Mouse (Mus musculus) embryonic facial prominence, embryonic 14.5 days (tissue): ENCODE measurements around the gene Olfr44. TPM values are rescaled to one million over a fixed set of nuclear protein-coding genes. Genes with fewer than 3 reads are reported as not detected.
A peak's percentile ranks its signal among the peaks of the same experiment; 100 is the strongest.

ENCODE experiments used
- ATAC-seq: fragments of 200-750 bp; cut with Nextera tagmentation; 2 replicates; pipeline ENCODE4 v1.8.0; 2017; ENCODE audit warnings: low read depth, moderate number of reproducible peaks, moderate TSS enrichment
- DNase-seq: peaks from one replicate; pipeline ENCODE4 v3.0.0-alpha.2; 2015; ENCODE audit warnings: low spot score
- H3K27ac ChIP-seq: fragments of 300-500 bp; sonication (generic); replicated peaks from 2 replicates; pipeline ENCODE4 v1.5.1; 2014; ENCODE audit warnings: low read depth, mild to moderate bottlenecking, low read length, moderate library complexity
- H3K27me3 ChIP-seq: fragments of 300-500 bp; sonication (generic); replicated peaks from 2 replicates; pipeline ENCODE4 v1.6.1; 2014; ENCODE audit warnings: low read length; ENCODE audit not compliant: control insufficient read depth, insufficient read depth
- H3K36me3 ChIP-seq: fragments of 300-500 bp; sonication (generic); 2 replicates; pipeline ENCODE4 v1.6.1; 2014; ENCODE audit warnings: low read length, mixed read lengths; ENCODE audit not compliant: control insufficient read depth, insufficient read depth
- H3K4me1 ChIP-seq: fragments of 300-500 bp; sonication (generic); 2 replicates; pipeline ENCODE4 v1.6.1; 2014; ENCODE audit warnings: antibody characterized with exemption, low read length; ENCODE audit not compliant: control insufficient read depth, insufficient read depth
- H3K4me2 ChIP-seq: fragments of 300-500 bp; sonication (generic); 2 replicates; pipeline ENCODE4 v1.6.1; 2014; ENCODE audit warnings: low read depth, mild to moderate bottlenecking, low read length, moderate library complexity, mixed read lengths
- H3K4me3 ChIP-seq: fragments of 300-500 bp; sonication (generic); 2 replicates; pipeline ENCODE4 v1.5.1; 2014; ENCODE audit warnings: low read depth, mild to moderate bottlenecking, low read length
- H3K9ac ChIP-seq: fragments of 300-500 bp; sonication (generic); 2 replicates; pipeline ENCODE4 v1.6.1; 2014; ENCODE audit warnings: low read depth, mild to moderate bottlenecking, low read length, moderate library complexity, mixed read lengths
- H3K9me3 ChIP-seq: fragments of 300-500 bp; sonication (generic); 2 replicates; pipeline ENCODE4 v1.6.1; 2016; ENCODE audit warnings: low read length; ENCODE audit not compliant: control insufficient read depth
- WGBS: fragments of 180-500 bp; shearing (Covaris S2); extraction: QIAGEN DNeasy Blood & Tissue Kit; methylation state at CpG from one replicate; pipeline ENCODE4 v1.1.7; 2014; 5-methylcytosine and 5-hydroxymethylcytosine counted together
- polyA plus RNA-seq: library from polyadenylated mRNA; unstranded; fragments of >200 nt; fragmentation: Nextera tagmentation; extraction: Ambion mirVana; gene quantifications from 2 replicates; pipeline ENCODE4 v1.2.1, GENCODE M21; 2014

The Olfr44 gene
- not detected in 2 replicates for polyA plus RNA-seq

- Histone ChIP-seq H3K27me3 (no peaks in the 10 kb centered on the region), H3K36me3 (no peaks in the 10 kb centered on the region), H3K27ac (no peak within 1 kb of the TSS), H3K4me3 (no peak within 1 kb of the TSS), H3K9ac (no peak within 1 kb of the TSS), H3K9me3 (no peaks in the 10 kb centered on the region), H3K4me1 (no peaks in the 10 kb centered on the region), H3K4me2 (no peak within 1 kb of the TSS)
- DNase-seq (no peak), ATAC-seq (no peak)
- 84% methylated on average over 2 of the region's 2 CpGs for WGBS
These were observed at the start of gene Olfr44 for GRCm38 (mm10) chr9:39493895-39494294. Olfr44 (minus strand) TSS chr9:39493995.

GRCm38 (mm10) chr9:39523616-39524285, 30.0 kb upstream of the Olfr44 start:
- DNase-seq = peak; percentile 84
- Histone ChIP-seq H3K27ac (no peak overlapping the region; the same call in 1 of the 2 replicates), H3K4me3 (no peak overlapping the region), H3K4me1 (no peaks in the 10 kb centered on the region), H3K36me3 (no peaks in the 10 kb centered on the region), H3K9me3 (no peaks in the 10 kb centered on the region), H3K9ac (no peak overlapping the region), H3K4me2 (no peak overlapping the region), H3K27me3 (no peaks in the 10 kb centered on the region)
- 32% methylated on average over 1 of the region's 1 CpGs for WGBS
- peak; percentile 33; the same call in 1 of the 2 replicates for ATAC-seq

DNA sequence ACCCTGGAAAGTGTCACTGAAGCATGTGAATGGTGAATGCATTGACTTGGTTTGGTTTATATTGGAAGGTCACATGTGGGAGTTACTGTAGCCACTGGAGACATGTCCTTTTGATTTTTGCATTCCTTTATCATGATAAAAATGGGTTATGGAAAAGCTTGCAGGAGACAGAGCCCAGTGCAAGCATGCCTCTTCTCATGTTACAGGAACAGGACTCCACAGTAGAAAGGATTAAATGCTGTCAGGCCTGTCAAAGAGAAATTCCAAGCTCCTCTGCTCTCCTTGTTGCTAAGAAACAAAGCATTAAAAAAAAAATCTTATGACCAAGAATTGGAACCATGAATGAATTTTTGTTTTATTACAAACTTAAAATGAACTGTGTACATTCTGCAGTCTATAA, 24.8 kb upstream of the Olfr44 start:
- H3K4me1 ChIP-seq = no peaks in the 10 kb centered on the region
- H3K4me3 ChIP-seq = no peak overlapping the region
- no peaks in the 10 kb centered on the region for H3K27me3 ChIP-seq
- no peaks in the 10 kb centered on the region for H3K9me3 ChIP-seq
- no peaks in the 10 kb centered on the region for H3K36me3 ChIP-seq
- H3K9ac ChIP-seq = no peak overlapping the region
- DNase-seq (peak; percentile 82), ATAC-seq (peak; percentile 79; the same call in 1 of the 2 replicates)
- no peak overlapping the region for H3K27ac ChIP-seq
- no peak overlapping the region for H3K4me2 ChIP-seq

GRCm38 (mm10) chr9:39515531-39515930, 21.7 kb upstream of the Olfr44 start, which contains the start of gene Olfr957:
Olfr957 (minus strand) TSS chr9:39515809.
- Histone ChIP-seq H3K4me1 (no peaks in the 10 kb centered on the region), H3K4me2 (no peak within 1 kb of the TSS), H3K4me3 (no peak within 1 kb of the TSS), H3K9ac (no peak within 1 kb of the TSS), H3K9me3 (no peaks in the 10 kb centered on the region), H3K27ac (no peak within 1 kb of the TSS), H3K36me3 (no peaks in the 10 kb centered on the region), H3K27me3 (no peaks in the 10 kb centered on the region)
- 39% methylated on average over 3 of the region's 3 CpGs for WGBS
- ATAC-seq = peak; percentile 41; the same call in 1 of the 2 replicates
- DNase-seq = peak; percentile 84

DNA sequence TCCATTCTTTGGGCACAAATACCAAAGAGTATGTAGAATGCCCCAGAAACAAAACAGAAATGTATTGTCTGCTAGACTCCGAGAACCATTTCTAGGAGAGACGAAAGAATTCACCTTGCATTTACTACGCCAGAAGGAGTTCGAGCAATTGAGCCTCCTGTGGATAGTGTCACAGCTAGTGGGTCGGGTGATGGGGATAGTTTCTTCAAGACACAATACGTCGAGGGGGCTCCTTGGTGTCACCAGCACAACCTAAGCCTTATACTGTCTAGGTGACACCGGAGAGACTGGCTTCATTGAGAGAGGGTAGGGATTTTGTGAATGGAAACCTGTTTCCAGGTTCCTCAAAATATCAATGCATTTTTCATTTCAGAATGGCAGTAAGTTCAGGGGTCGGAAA, 15.6 kb upstream of the Olfr44 start:
- Histone ChIP-seq H3K4me1 (no peaks in the 10 kb centered on the region), H3K4me2 (no peak overlapping the region), H3K27me3 (no peaks in the 10 kb centered on the region), H3K9ac (no peak overlapping the region), H3K27ac (no peak overlapping the region), H3K9me3 (no peaks in the 10 kb centered on the region), H3K4me3 (no peak overlapping the region), H3K36me3 (no peaks in the 10 kb centered on the region)
- DNase-seq (no peak), ATAC-seq (no peak)
- WGBS = 83% methylated on average over 9 of the region's 9 CpGs

GRCm38 (mm10) chr9:39508998-39509397, 15.2 kb upstream of the Olfr44 start:
- no peaks in the 10 kb centered on the region for H3K9me3 ChIP-seq
- H3K27me3 ChIP-seq = no peaks in the 10 kb centered on the region
- ATAC-seq (peak; percentile 63; the same call in 1 of the 2 replicates), DNase-seq (peak; percentile 84)
- no peak overlapping the region for H3K4me2 ChIP-seq
- 9% methylated on average over 6 of the region's 6 CpGs for WGBS
- H3K27ac ChIP-seq = no peak overlapping the region
- H3K36me3 ChIP-seq = no peaks in the 10 kb centered on the region
- H3K9ac ChIP-seq = no peak overlapping the region
- no peaks in the 10 kb centered on the region for H3K4me1 ChIP-seq
- H3K4me3 ChIP-seq = no peak overlapping the region

DNA sequence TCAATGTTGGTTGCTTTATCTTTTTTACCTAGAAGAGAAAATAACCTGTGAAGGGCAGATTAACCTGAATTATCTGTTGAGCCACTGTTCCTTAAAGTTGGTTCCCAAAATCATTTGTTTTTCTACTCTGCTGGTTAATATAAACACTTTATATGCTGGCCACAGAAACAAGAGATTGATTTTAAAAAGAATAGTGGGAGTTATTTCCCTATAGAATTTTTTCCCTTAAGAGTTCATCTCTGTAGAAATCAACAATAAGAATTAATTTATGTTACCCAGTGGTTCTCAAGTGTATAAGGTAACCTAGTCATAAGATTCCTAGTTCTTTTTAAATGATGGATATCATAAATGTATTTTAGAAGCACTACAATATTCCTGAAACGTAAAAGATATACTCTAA, 22.0 kb downstream of the Olfr44 start, which contains the start of gene Olfr955:
Gene Olfr955 (minus strand): TSS at position 101 of the 400 bp plus-strand sequence.
- H3K9ac ChIP-seq = no peak within 1 kb of the TSS
- DNase-seq = no peak
- no peaks in the 10 kb centered on the region for H3K27me3 ChIP-seq
- no peak within 1 kb of the TSS for H3K4me2 ChIP-seq
- no peak for ATAC-seq
- H3K4me3 ChIP-seq = no peak within 1 kb of the TSS
- H3K9me3 ChIP-seq = no peaks in the 10 kb centered on the region
- 48% methylated on average over 1 of the region's 1 CpGs for whole genome bisulfite sequencing
- H3K4me1 ChIP-seq = no peaks in the 10 kb centered on the region
- H3K27ac ChIP-seq = no peak within 1 kb of the TSS
- H3K36me3 ChIP-seq = no peaks in the 10 kb centered on the region

DNA sequence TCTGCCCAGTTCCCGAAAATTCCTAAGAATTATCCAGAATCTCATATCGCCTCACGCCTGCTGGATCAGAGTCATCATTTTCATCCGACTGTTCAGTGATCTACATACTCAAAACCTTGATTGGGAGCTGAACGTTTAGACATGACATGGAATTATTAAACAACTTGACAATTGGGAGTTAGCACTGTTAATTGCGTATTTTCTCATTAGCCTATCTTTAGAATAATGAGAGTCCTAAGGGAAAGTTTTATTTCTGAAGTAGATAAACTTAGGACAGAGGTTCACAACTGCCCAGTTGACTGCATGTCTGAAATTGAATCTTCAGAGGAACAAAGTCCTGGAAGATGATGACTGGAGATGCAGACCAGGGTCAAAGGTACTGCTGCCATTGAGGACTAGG, 37.4 kb downstream of the Olfr44 start, which contains the start of gene Olfr954:
Gene Olfr954 (plus strand): TSS at position 301 of the 400 bp plus-strand sequence.
- 87% methylated on average over 6 of the region's 6 CpGs for whole genome bisulfite sequencing
- Histone ChIP-seq H3K4me2 (no peak within 1 kb of the TSS), H3K27ac (no peak within 1 kb of the TSS), H3K27me3 (no peaks in the 10 kb centered on the region), H3K36me3 (no peaks in the 10 kb centered on the region), H3K9me3 (no peaks in the 10 kb centered on the region), H3K4me1 (no peaks in the 10 kb centered on the region), H3K9ac (no peak within 1 kb of the TSS), H3K4me3 (no peak within 1 kb of the TSS)
- ATAC-seq (no peak), DNase-seq (no peak)
